Mouse (Mus musculus) embryonic facial prominence, embryonic 12.5 days (tissue): Measurements from ENCODE around the gene Cd86. TPM values are rescaled to one million over a fixed set of nuclear protein-coding genes. Genes with fewer than 3 reads are reported as not detected.

Experiments
- ATAC-seq: fragments of 200-750 bp; cut with Nextera tagmentation; 2 replicates; pipeline ENCODE4 v1.8.0; 2017; ENCODE audit not compliant: insufficient number of reproducible peaks, insufficient read depth, low FRiP score, low TSS enrichment
- H3K27ac ChIP-seq: fragments of 300-500 bp; sonication (generic); 2 replicates; pipeline ENCODE4 v1.5.1; 2016; ENCODE audit warnings: mild to moderate bottlenecking
- H3K27me3 ChIP-seq: fragments of 300-500 bp; sonication (generic); 2 replicates; pipeline ENCODE4 v1.6.1; 2016; ENCODE audit warnings: mild to moderate bottlenecking, moderate library complexity
- H3K36me3 ChIP-seq: fragments of 300-500 bp; sonication (generic); 2 replicates; pipeline ENCODE4 v1.6.1; 2016; ENCODE audit warnings: mild to moderate bottlenecking
- H3K4me1 ChIP-seq: fragments of 300-500 bp; sonication (generic); 2 replicates; pipeline ENCODE4 v1.6.1; 2016
- H3K4me2 ChIP-seq: fragments of 300-500 bp; sonication (generic); replicated peaks from 2 replicates; pipeline ENCODE4 v1.6.1; 2016; ENCODE audit warnings: mild to moderate bottlenecking, moderate library complexity
- H3K4me3 ChIP-seq: fragments of 300-500 bp; sonication (generic); 2 replicates; pipeline ENCODE4 v1.5.1; 2016; ENCODE audit warnings: mild to moderate bottlenecking
- H3K9ac ChIP-seq: fragments of 300-500 bp; sonication (generic); 2 replicates; pipeline ENCODE4 v1.6.1; 2016; ENCODE audit warnings: mild to moderate bottlenecking, moderate library complexity
- H3K9me3 ChIP-seq: fragments of 300-500 bp; sonication (generic); 2 replicates; pipeline ENCODE4 v1.6.1; 2016; ENCODE audit warnings: mild to moderate bottlenecking, moderate library complexity
- WGBS: fragments of 180-500 bp; shearing (Covaris S2); methylation state at CpG from one replicate; pipeline ENCODE4 v1.1.7; 2016; 5-methylcytosine and 5-hydroxymethylcytosine counted together
- polyA plus RNA-seq: library from polyadenylated mRNA; unstranded; fragments of >200 nt; fragmentation: Nextera tagmentation; extraction: Ambion mirVana; gene quantifications from 2 replicates; pipeline ENCODE4 v1.2.1, GENCODE M21; 2016

The Cd86 gene
- polyA plus RNA-seq, 1 experiment from 2014 or later = 1.5 TPM

DNA sequence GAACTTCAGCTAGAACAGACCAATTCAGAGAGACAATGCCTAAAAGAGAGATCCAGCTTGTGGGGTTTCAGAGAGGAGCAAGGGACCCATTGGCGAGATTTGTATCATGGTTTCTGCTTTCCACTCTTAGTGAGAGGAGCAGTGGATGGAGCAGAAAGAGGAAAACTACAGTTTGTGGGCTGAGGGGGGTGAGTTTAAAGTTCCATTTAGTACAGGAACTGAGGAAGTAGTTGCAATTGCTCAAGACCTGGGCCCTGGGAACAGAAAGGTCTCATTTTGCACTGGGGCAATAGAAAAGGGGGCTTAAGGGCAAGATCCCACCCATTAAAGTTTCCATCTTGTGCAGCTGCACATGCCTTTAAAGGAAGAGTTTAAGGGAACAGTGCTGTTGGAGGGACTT is 76.0 kb downstream of the Cd86 start:
- ATAC-seq = no peak
- H3K9ac ChIP-seq = no peak overlapping the region
- no peak overlapping the region for H3K4me3 ChIP-seq
- no peaks in the 10 kb centered on the region for H3K36me3 ChIP-seq
- WGBS = 85% methylated on average over 1 of the region's 1 CpGs
- H3K4me2 ChIP-seq = no peak overlapping the region
- no peak overlapping the region for H3K27ac ChIP-seq
- no peaks in the 10 kb centered on the region for H3K27me3 ChIP-seq
- no peaks in the 10 kb centered on the region for H3K9me3 ChIP-seq
- no peaks in the 10 kb centered on the region for H3K4me1 ChIP-seq

- Histone ChIP-seq H3K4me1 (no peaks in the 10 kb centered on the region), H3K27ac (no peak overlapping the region), H3K36me3 (no peaks in the 10 kb centered on the region), H3K27me3 (no peaks in the 10 kb centered on the region), H3K4me3 (no peak overlapping the region), H3K9ac (no peak overlapping the region), H3K4me2 (no peak overlapping the region), H3K9me3 (no peaks in the 10 kb centered on the region)
- 68% methylated on average over 4 of the region's 4 CpGs for WGBS
- no peak for ATAC-seq
These were observed 77.9 kb downstream of the Cd86 start for GRCm38 (mm10) chr16:36587971-36588370.

DNA sequence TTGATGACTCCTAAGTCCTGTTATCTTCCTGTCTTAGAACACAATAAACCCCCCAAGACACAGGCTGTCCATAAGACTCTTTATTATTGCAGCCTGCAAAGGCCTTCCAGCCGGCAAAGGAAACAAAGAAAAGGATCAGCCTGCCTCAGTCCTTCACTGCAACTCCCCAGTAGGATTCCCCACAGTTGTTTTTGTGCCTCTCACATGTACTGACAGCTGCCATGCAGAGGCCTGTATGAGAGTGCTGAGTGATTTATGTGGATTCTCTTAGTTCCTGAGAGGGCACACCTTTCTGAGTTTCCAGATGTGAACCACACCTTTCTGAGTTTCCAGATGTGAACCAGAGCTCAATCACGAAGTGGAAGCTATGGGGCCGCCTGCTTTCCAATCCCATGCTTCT is 83.8 kb downstream of the Cd86 start:
- Histone ChIP-seq H3K9me3 (no peaks in the 10 kb centered on the region), H3K9ac (no peak overlapping the region), H3K4me1 (no peaks in the 10 kb centered on the region), H3K4me3 (no peak overlapping the region), H3K36me3 (no peaks in the 10 kb centered on the region), H3K27me3 (no peaks in the 10 kb centered on the region), H3K4me2 (no peak overlapping the region), H3K27ac (no peak overlapping the region)
- ATAC-seq = no peak
- WGBS = 46% methylated on average over 3 of the region's 3 CpGs

- H3K4me2 ChIP-seq = no peak overlapping the region
- no peak overlapping the region for H3K27ac ChIP-seq
- no peak overlapping the region for H3K9ac ChIP-seq
- no peak for ATAC-seq
- no peaks in the 10 kb centered on the region for H3K27me3 ChIP-seq
- 68% methylated on average over 8 of the region's 8 CpGs for WGBS
- H3K4me3 ChIP-seq = no peak overlapping the region
- no peaks in the 10 kb centered on the region for H3K9me3 ChIP-seq
- H3K36me3 ChIP-seq = no peaks in the 10 kb centered on the region
- no peaks in the 10 kb centered on the region for H3K4me1 ChIP-seq
These were observed 93.9 kb downstream of the Cd86 start for GRCm38 (mm10) chr16:36571942-36572341.

DNA sequence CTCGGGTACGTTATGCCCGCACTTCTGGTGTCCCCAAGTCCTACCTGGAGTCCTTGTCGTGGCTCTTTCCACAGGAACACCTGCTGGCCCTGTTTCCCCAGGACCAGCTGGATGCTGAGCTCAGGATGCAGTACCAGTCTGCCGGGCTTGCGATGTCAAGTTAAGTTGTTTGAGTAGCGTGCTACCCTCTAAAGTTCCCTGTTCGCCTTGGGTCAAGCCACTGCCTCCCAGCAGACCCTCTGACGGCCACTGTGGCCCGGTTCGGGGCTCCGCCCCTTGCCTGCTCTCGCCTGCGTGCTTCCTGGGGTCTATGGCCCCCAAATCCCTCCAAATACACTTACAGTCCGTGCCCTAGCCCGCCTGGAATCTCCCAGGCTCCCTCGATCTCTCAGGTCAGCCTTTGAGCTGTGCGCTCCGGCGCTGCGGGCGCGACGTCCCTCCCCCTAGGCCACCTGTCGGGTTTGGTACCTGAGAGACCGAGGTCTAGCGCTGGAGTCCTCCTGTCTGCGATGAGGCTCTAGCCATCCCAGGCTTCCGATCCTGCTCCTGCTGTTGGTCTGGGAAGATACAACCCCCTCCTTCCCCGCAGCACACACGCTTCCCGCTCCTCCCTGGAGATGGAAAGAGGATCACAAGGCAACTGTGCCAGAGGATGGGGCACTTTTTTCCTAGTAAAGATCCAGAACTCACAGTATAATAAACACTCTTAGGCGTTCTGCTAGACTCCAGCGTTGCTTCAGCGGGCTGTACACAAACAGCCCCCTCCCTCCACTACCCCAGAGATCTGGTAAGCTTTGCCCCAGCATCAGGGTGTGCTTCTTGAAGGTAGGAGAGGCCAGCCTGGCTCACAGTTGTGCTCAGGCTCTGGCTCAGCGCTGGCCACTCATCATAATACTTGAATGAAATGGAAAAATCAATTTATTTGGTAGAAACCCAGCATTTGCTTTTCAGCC is 104.2 kb downstream of the Cd86 start, which contains the start of gene Casr:
Gene Casr, minus strand, starts transcription at position 756 of the 953 bp plus-strand sequence.
- WGBS = 2% methylated on average over 36 of the region's 36 CpGs
- Histone ChIP-seq H3K4me1 (peaks cover 9% of the 10 kb centered on the region; the same call in 1 of the 2 replicates), H3K4me3 (peak within 1 kb of the TSS; percentile 28), H3K9me3 (no peaks in the 10 kb centered on the region), H3K27me3 (peaks cover 20% of the 10 kb centered on the region), H3K4me2 (peak within 1 kb of the TSS; percentile 67), H3K27ac (no peak within 1 kb of the TSS), H3K36me3 (no peaks in the 10 kb centered on the region), H3K9ac (0 out of 2 replicates have a peak within 1 kb of the TSS, but pooled peaks have one; percentile 15)
- no peak for ATAC-seq

GRCm38 (mm10) chr16:36559573-36559972 is 106.3 kb downstream of the Cd86 start:
- H3K4me3 ChIP-seq = no peak overlapping the region
- no peaks in the 10 kb centered on the region for H3K36me3 ChIP-seq
- peaks cover 9% of the 10 kb centered on the region; the same call in 1 of the 2 replicates for H3K4me1 ChIP-seq
- no peak for ATAC-seq
- H3K9ac ChIP-seq = no peak overlapping the region
- no peaks in the 10 kb centered on the region for H3K9me3 ChIP-seq
- no peak overlapping the region for H3K4me2 ChIP-seq
- 89% methylated on average over 6 of the region's 6 CpGs for WGBS
- no peak overlapping the region for H3K27ac ChIP-seq
- peaks cover 20% of the 10 kb centered on the region for H3K27me3 ChIP-seq

DNA sequence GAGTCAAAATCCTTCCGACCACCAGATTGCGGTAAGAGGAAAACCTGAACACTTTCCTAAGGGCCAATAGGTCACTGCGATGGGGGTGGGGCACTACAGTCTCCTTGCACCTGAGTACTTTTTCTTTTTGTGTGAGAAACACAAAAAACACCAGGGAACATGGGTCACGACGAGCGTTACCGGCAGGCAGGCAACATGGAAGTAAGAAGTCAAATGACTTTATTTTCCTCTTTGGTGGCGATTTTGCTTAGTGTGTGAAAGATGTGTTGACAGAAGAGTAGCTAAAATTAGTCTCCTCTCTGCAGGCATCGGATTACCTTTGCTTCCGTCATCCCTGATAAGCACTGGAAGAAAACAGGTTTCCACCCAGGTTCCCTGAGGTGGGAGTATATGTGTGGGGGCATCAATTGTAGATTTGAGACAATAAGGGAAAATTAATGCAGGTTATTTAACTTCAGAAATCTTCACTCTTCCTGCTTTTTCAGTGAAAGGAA is 110.2 kb downstream of the Cd86 start:
- Histone ChIP-seq H3K9ac (no peak overlapping the region), H3K9me3 (0 out of 2 replicates have a peak, but pooled peaks cover 6% of the 10 kb centered on the region), H3K4me1 (no peaks in the 10 kb centered on the region), H3K27ac (no peak overlapping the region), H3K36me3 (no peaks in the 10 kb centered on the region), H3K4me2 (no peak overlapping the region), H3K27me3 (0 out of 2 replicates have a peak, but pooled peaks cover 6% of the 10 kb centered on the region), H3K4me3 (no peak overlapping the region)
- ATAC-seq = no peak
- WGBS = 67% methylated on average over 10 of the region's 10 CpGs

Other genes with a start within 250 kb of the Cd86 start
- 1.3 and 1.6 TPM in 2 replicates for gene Stfa3, start 210.7 kb downstream of the Cd86 start, polyA plus RNA-seq
- gene Casr, start 103.9 kb downstream of the Cd86 start, polyA plus RNA-seq = 0.11 and 0.56 TPM in 2 replicates
- 1.9 and 2.4 TPM in 2 replicates for gene Ildr1, start 27.9 kb upstream of the Cd86 start, polyA plus RNA-seq
- gene Slc15a2, start 118.9 kb upstream of the Cd86 start, polyA plus RNA-seq = 4.8 and 5.0 TPM in 2 replicates
- gene Iqcb1, start 162.3 kb upstream of the Cd86 start, polyA plus RNA-seq = 66.1 and 66.2 TPM in 2 replicates
- gene Eaf2, start 208.9 kb upstream of the Cd86 start, polyA plus RNA-seq = 1.7 and 1.8 TPM in 2 replicates
- 94.0 and 105 TPM in 2 replicates for gene Golgb1, start 209.1 kb upstream of the Cd86 start, polyA plus RNA-seq